Mouse (Mus musculus) CH12.LX (cell line): ENCODE results near the gene Gm49416. TPM values are rescaled to one million over a fixed set of nuclear protein-coding genes. Genes with fewer than 3 reads are reported as not detected.
"Not testable (repeated sequence)": the region's sequence is repeated elsewhere in the genome, so short reads cannot be mapped to it uniquely, and the experiment has no call there.

Source experiments
- DNase-seq: peaks from one replicate; pipeline ENCODE4 v3.0.0-alpha.2; 2013; ENCODE audit errors: extremely low read depth
- H3K27ac ChIP-seq: 2 replicates; pipeline ENCODE4 v1.5.1; 2012; ENCODE audit warnings: low read depth, mild to moderate bottlenecking, control low read depth, moderate library complexity; ENCODE audit not compliant: insufficient read depth
- H3K27me3 ChIP-seq: replicated peaks from 2 replicates; pipeline ENCODE3; 2012; ENCODE audit warnings: inconsistent platforms
- H3K36me3 ChIP-seq, 2 experiments: replicated peaks in 1 of 2; 2 replicates each; pipeline versions ENCODE3 to v1.6.1; 2012; ENCODE audit warnings: inconsistent platforms in 1 of 2, low read length in 1 of 2, mild to moderate bottlenecking in 1 of 2, mixed read lengths in 1 of 2, moderate library complexity in 1 of 2; ENCODE audit not compliant: control insufficient read depth in 1 of 2, insufficient read depth in 1 of 2
- H3K4me1 ChIP-seq, 2 experiments: 2 replicates each; pipeline ENCODE4 v1.6.1; 2012; ENCODE audit warnings: inconsistent platforms in 1 of 2, moderate library complexity in 1 of 2; ENCODE audit not compliant: insufficient read depth in 2 of 2, control insufficient read depth in 1 of 2
- H3K4me2 ChIP-seq: 2 replicates; pipeline ENCODE4 v1.6.1; 2012; ENCODE audit warnings: low read depth, mild to moderate bottlenecking, control low read depth; ENCODE audit not compliant: poor library complexity, insufficient read depth, severe bottlenecking
- H3K4me3 ChIP-seq, 3 experiments: fragments of 150-350 bp in 1 of 3; sonication (generic) in 1 of 3; replicated peaks in 1 of 3; 2 replicates each; pipeline versions ENCODE3 to v1.5.1; 2011 to 2012; ENCODE audit warnings: low read depth in 2 of 3, low read length in 2 of 3, mild to moderate bottlenecking in 2 of 3, moderate library complexity in 2 of 3, control low read depth in 1 of 3, improper control_type of control experiment in 1 of 3, inconsistent platforms in 1 of 3, mixed read lengths in 1 of 3; ENCODE audit not compliant: poor library complexity in 1 of 3
- H3K79me2 ChIP-seq: replicated peaks from 2 replicates; pipeline ENCODE4 v1.6.1; 2012; ENCODE audit warnings: mild to moderate bottlenecking, moderate library complexity; ENCODE audit not compliant: control insufficient read depth, poor library complexity, insufficient read depth, severe bottlenecking; ENCODE audit errors: extremely low read depth
- H3K9ac ChIP-seq: 2 replicates; pipeline ENCODE4 v1.6.1; 2012; ENCODE audit warnings: low read depth, mild to moderate bottlenecking, control low read depth, moderate library complexity; ENCODE audit not compliant: insufficient read depth
- H3K9me3 ChIP-seq: replicated peaks from 2 replicates; pipeline ENCODE3; 2012; ENCODE audit warnings: low read length, inconsistent platforms, mixed read lengths
- BHLHE40 ChIP-seq: IDR thresholded peaks from 2 replicates; pipeline ENCODE4 v1.6.1; 2011; ENCODE audit warnings: mild to moderate bottlenecking, low read depth, low read length, improper control_type of control experiment
- CHD1 ChIP-seq: IDR thresholded peaks from 2 replicates; pipeline ENCODE4 v1.6.1; 2012; ENCODE audit warnings: low read depth, low read length, improper control_type of control experiment, inconsistent platforms
- CHD2 ChIP-seq: IDR thresholded peaks from 2 replicates; pipeline ENCODE4 v1.6.1; 2011; ENCODE audit warnings: low read length, improper control_type of control experiment
- ELF1 ChIP-seq: IDR thresholded peaks from 2 replicates; pipeline ENCODE4 v1.6.1; 2014; ENCODE audit warnings: low read depth, mild to moderate bottlenecking, inconsistent platforms, low read length, improper control_type of control experiment
- GABPA ChIP-seq: IDR thresholded peaks from 2 replicates; pipeline ENCODE4 v1.6.1; 2012; ENCODE audit warnings: low read depth, low read length, improper control_type of control experiment, inconsistent platforms; ENCODE audit not compliant: insufficient replicate concordance
- IRF4 ChIP-seq: IDR thresholded peaks from 2 replicates; pipeline ENCODE4 v1.6.1; 2014; ENCODE audit warnings: low read depth, mild to moderate bottlenecking, inconsistent platforms, low read length, improper control_type of control experiment
- MAFK ChIP-seq: IDR thresholded peaks from 2 replicates; pipeline ENCODE4 v1.6.1; 2011; ENCODE audit warnings: low read length, improper control_type of control experiment; ENCODE audit not compliant: insufficient replicate concordance
- MAX ChIP-seq: IDR thresholded peaks from 2 replicates; pipeline ENCODE4 v1.6.1; 2011; ENCODE audit warnings: low read length, improper control_type of control experiment
- MEF2A ChIP-seq: IDR thresholded peaks from 2 replicates; pipeline ENCODE4 v1.6.1; 2014; ENCODE audit warnings: low read depth, mild to moderate bottlenecking, inconsistent platforms, low read length, improper control_type of control experiment, borderline replicate concordance
- MXI1 ChIP-seq: IDR thresholded peaks from 2 replicates; pipeline ENCODE4 v1.6.1; 2011; ENCODE audit warnings: mild to moderate bottlenecking, low read depth, low read length, improper control_type of control experiment
- MYC ChIP-seq: IDR thresholded peaks from 2 replicates; pipeline ENCODE4 v1.6.1; 2011; ENCODE audit warnings: low read depth, mild to moderate bottlenecking, improper control_type of control experiment, low read length
- NELFE ChIP-seq: IDR thresholded peaks from 2 replicates; pipeline ENCODE4 v1.6.1; 2011; ENCODE audit warnings: low read depth, low read length, improper control_type of control experiment
- PAX5 ChIP-seq: IDR thresholded peaks from 2 replicates; pipeline ENCODE4 v1.6.1; 2012; ENCODE audit warnings: low read length, inconsistent platforms, mixed read lengths
- POLR2AphosphoS2 ChIP-seq: IDR thresholded peaks from 2 replicates; pipeline ENCODE4 v1.6.1; 2011; ENCODE audit warnings: low read depth, low read length, improper control_type of control experiment
- RAD21 ChIP-seq: IDR thresholded peaks from 2 replicates; pipeline ENCODE4 v1.6.1; 2011; ENCODE audit warnings: low read depth, mild to moderate bottlenecking, low read length, improper control_type of control experiment, moderate library complexity
- SIN3A ChIP-seq: IDR thresholded peaks from 2 replicates; pipeline ENCODE4 v1.6.1; 2012; ENCODE audit warnings: low read length, improper control_type of control experiment, inconsistent platforms
- SMC3 ChIP-seq: IDR thresholded peaks from 2 replicates; pipeline ENCODE4 v1.6.1; 2011; ENCODE audit warnings: low read depth, low read length, improper control_type of control experiment
- TBP ChIP-seq: conservative IDR thresholded peaks from 2 replicates; pipeline ENCODE4 v1.6.1; 2011; ENCODE audit warnings: low read depth, low read length, improper control_type of control experiment
- UBTF ChIP-seq: IDR thresholded peaks from 2 replicates; pipeline ENCODE4 v1.6.1; 2012; ENCODE audit warnings: low read depth, mild to moderate bottlenecking, inconsistent platforms, low read length, improper control_type of control experiment, moderate library complexity
- USF1 ChIP-seq: IDR thresholded peaks from 2 replicates; pipeline ENCODE4 v1.6.1; 2014; ENCODE audit warnings: low read depth, mild to moderate bottlenecking, inconsistent platforms, low read length, improper control_type of control experiment
- USF2 ChIP-seq: conservative IDR thresholded peaks from 2 replicates; pipeline ENCODE4 v1.6.1; 2011; ENCODE audit warnings: low read depth, low read length, improper control_type of control experiment
- dilution Hi-C: fragments of 300-500 bp; cut with MboI; formaldehyde crosslinking; loops from 2 replicates; pipeline ENCODE4 v1.14.3; 2020; ENCODE audit warnings: low sequenced_read_pairs; ENCODE audit not compliant: extremely low pct_unique_long_range_greater_than_20kb, extremely low pct_ligation_motif_present
- in situ Hi-C: fragments of 300-500 bp; cut with MboI; formaldehyde crosslinking; loops from 3 replicates; pipeline ENCODE4 v1.14.3; 2019; ENCODE audit warnings: low sequenced_read_pairs, low pct_ligation_motif_present, low pct_unique_long_range_greater_than_20kb, mixed read lengths
- polyA plus RNA-seq: library from polyadenylated mRNA; unstranded; fragments of >175 nt; gene quantifications from 2 replicates; pipeline ENCODE4 v1.2.1, GENCODE M21; 2012; ENCODE audit warnings: low read depth; ENCODE audit not compliant: insufficient read length
- total RNA-seq, 2 experiments: library from RNA; depleted of rRNA; stranded (reverse); fragments of 300-350 nt in 1 of 2; fragments of >200 nt in 1 of 2; gene quantifications; 2 replicates each; pipeline ENCODE4 v1.2.3; 2012 to 2014

Gene Gm49416
- total and polyA plus RNA-seq, 3 experiments, result 11.1 TPM; not detected in 2

GRCm38 (mm10) chr19:8896231-8896630 is 7.5 kb downstream of the Gm49416 start:
- 0 out of 2 replicates have a peak, but pooled peaks have one; percentile 33 for TF ChIP-seq SIN3A
- in situ Hi-C loops, result loop anchor here (5.0 kb wide), 1 partner anchor 41 kb away; no protein-coding TSS in a partner anchor
- H3K36me3 ChIP-seq, result peaks cover 23 to 34% of the 10 kb centered on the region in 2 experiments

GRCm38 (mm10) chr19:8897211-8897864 is 8.6 kb downstream of the Gm49416 start:
- in situ Hi-C loops, result loop anchor here (5.0 kb wide), 1 partner anchor 40 kb away; no protein-coding TSS in a partner anchor
- TF ChIP-seq NELFE (peak; percentile 3; the same call in 1 of the 2 replicates), ELF1 (0 out of 2 replicates have a peak, but pooled peaks have one; percentile 33), CHD1 (peak; percentile 75), CHD2 (peak; percentile 10; the same call in 1 of the 2 replicates)
- DNase-seq, result peak; percentile 35
- H3K9me3 ChIP-seq, dilution Hi-C loops, H3K27me3 ChIP-seq: not testable (repeated sequence)
- Histone ChIP-seq H3K36me3 (peaks cover 22 to 38% of the 10 kb centered on the region in 2 experiments), H3K9ac (peak overlapping the region; percentile 71), H3K27ac (peak overlapping the region; percentile 90), H3K79me2 (peaks cover 73% of the 10 kb centered on the region), H3K4me3 (peak overlapping the region; percentile 44 to 82 (median 55)), H3K4me2 (peak overlapping the region; percentile 90), H3K4me1 (peaks cover 27 to 68% of the 10 kb centered on the region in 2 experiments)

More at GRCm38 (mm10) chr19:8896231-8896630, 7.5 kb downstream of the Gm49416 start:
- peaks cover 23 to 64% of the 10 kb centered on the region in 2 experiments for H3K4me1 ChIP-seq
- dilution Hi-C loops, DNase-seq, H3K27me3 ChIP-seq, H3K9me3 ChIP-seq: not testable (repeated sequence)
- peak overlapping the region; percentile 71; the same call in 1 of the 2 replicates for H3K9ac ChIP-seq
- peaks cover 62% of the 10 kb centered on the region for H3K79me2 ChIP-seq
- H3K4me2 ChIP-seq, result peak overlapping the region; percentile 90; the same call in 1 of the 2 replicates
- H3K4me3 ChIP-seq, result peak overlapping the region in 1 of 3 experiments; percentile 55
- H3K27ac ChIP-seq, result peak overlapping the region; percentile 90; the same call in 1 of the 2 replicates

DNA sequence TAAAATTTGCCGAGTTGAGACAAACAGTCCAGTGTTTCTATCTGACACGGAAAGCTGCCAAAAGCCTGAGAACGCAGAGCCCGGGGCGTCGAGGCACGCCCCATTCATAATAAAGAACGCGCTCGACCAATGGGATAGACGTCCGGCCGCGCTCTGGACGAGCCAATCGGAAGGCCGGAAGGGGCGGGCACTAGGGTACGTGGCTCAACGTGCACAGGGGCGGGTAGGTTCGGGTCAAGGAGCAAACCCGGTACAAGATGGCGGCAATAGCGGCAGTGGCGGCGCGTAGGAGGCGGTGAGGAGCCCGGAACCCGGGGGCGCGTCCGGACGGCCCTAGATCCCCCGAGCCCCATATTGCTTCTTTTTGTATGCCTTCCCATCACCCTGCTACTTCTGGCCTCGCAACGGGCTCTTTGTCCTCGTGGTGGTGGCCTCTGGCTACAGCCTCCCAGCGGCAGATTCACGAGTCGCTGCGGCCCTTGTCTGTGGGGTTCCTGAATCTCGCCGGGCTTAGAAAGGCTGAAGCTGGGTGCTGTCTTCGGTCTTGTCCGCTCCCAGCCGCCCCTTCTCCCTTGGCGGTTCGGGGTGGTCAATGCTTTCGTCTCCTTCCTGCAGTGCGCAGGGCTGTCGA is 9.3 kb downstream of the Gm49416 start, which contains the start of gene Ganab:
Gene Ganab, plus strand, starts transcription at position 207 of the 631 bp plus-strand sequence.
- Histone ChIP-seq H3K9me3 (no peaks in the 10 kb centered on the region), H3K4me2 (peak within 1 kb of the TSS; percentile 96), H3K4me3 (peak within 1 kb of the TSS; percentile 82 to 99 (median 99)), H3K9ac (peak within 1 kb of the TSS; percentile 85), H3K27me3 (no peaks in the 10 kb centered on the region), H3K36me3 (peaks cover 26 to 43% of the 10 kb centered on the region in 2 experiments), H3K27ac (peak within 1 kb of the TSS; percentile 90), H3K79me2 (peaks cover 77% of the 10 kb centered on the region), H3K4me1 (peaks cover 28 to 68% of the 10 kb centered on the region in 2 experiments)
- dilution Hi-C loops (no loop called here), in situ Hi-C loops (loop anchor here (5.0 kb wide), 1 partner anchor 39 kb away; no protein-coding TSS in a partner anchor)
- peak; percentile 96 for DNase-seq
- TF ChIP-seq GABPA (no peak; the same call in 1 of the 2 replicates), MYC (no peak; the same call in 1 of the 2 replicates), TBP (peak; percentile 44; the same call in 1 of the 2 replicates), RAD21 (no peak), IRF4 (peak; percentile 43), SIN3A (peak; percentile 72), ELF1 (peak; percentile 73; the same call in 1 of the 2 replicates), SMC3 (no peak), POLR2AphosphoS2 (peak; percentile 96), UBTF (no peak), MXI1 (peak; percentile 70), PAX5 (no peak), CHD1 (peak; percentile 72; the same call in 1 of the 2 replicates), MAX (peak; percentile 63), USF2 (no peak), MAFK (no peak), BHLHE40 (no peak; the same call in 1 of the 2 replicates), USF1 (no peak), MEF2A (peak; percentile 14; the same call in 1 of the 2 replicates)
